Mouse (Mus musculus) urinary bladder, adult 2 months (tissue): Measurements from ENCODE around the gene Tpd52l2. TPM values are rescaled to one million over a fixed set of nuclear protein-coding genes. Genes with fewer than 3 reads are reported as not detected.
A peak's percentile ranks its signal among the peaks of the same experiment; 100 is the strongest.

Experiments used
- DNase-seq: peaks from one replicate; pipeline ENCODE4 v3.0.0; 2022; ENCODE audit warnings: low spot score
- polyA plus RNA-seq: library from polyadenylated mRNA; depleted of rRNA; stranded (reverse); fragments of >200 nt; gene quantifications from 2 replicates; pipeline ENCODE4 v1.2.3, GENCODE M21; 2012; rRNA removed

The Tpd52l2 gene
- 118 and 128 TPM in 2 replicates for polyA plus RNA-seq

DNA sequence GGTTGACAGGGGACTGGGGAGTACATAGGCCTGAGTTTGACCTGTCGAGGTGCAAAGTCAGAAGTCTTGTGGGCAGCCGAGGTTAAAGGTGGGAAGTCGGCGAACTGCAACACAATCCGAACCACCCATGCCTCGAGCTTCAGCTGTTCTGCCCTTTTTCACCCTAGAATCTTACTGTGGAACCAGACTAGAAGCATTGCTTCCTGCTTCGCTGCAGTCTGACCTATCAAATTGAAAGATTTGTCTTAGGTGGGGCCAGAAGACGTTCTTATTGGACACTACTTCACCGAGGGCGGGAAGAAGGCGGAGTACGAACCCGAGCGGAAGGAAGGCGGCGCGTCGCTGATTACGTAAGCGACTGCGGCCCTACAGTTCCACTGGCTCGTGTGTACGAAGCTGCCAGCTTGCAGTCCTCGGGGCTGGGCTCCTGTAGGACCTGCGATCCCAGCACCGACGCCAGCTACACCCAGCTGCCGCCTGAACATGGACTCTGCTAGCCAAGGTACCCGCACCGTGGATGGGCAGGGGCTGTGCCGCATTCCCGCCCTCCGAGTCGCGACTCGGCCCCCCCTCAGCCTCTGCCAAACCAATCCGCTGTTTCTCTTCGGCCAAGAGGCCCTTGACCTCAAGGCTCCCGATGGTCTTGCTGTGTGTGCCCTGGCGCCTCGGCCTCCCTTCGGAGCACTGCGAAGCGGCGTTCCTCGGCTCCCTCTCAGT is at the start of gene Tpd52l2:
Tpd52l2 (plus strand) TSS at position 312 of the 717 bp plus-strand sequence.
- peak; percentile 68 for DNase-seq

DNA sequence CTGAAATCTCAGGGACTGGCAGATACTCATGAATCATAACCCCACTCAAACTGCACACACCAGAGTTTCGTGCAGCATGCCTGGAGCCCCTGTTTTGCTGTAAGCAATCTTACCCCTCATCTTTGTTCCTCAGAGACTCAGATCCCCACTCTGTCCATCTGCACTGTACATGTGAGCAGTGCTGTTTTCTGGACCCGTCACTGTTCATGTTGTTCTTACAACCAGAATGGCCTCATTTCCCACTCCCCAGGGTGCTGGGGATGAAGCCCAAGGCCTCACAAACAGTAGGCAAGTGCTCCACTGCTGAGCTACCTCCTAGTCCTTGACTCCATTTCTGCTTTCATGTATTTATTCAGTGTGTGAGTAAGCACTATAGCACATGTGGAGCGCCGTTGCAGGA is 44.8 kb upstream of the Tpd52l2 start:
- DNase-seq, result no peak

DNA sequence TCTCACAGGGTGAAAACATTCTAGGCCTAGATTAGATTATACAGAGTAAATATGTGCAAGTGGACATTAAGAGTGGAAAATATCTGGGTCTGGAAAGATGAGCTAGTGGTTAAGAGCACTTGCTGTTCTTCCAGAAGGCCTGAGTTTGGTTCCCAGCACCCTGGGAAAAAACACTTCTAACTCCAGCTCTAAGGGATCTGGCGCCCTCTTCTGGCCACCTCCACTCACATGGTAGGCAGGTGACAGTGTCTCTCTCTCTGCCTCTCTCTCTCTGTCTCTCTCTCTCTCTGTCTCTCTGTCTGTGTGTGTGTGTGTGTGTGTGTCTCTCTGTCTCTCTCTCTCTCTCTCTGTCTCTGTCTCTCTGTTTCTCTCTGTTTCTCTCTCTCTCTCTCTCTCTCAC is 43.7 kb upstream of the Tpd52l2 start:
- no peak for DNase-seq

DNA sequence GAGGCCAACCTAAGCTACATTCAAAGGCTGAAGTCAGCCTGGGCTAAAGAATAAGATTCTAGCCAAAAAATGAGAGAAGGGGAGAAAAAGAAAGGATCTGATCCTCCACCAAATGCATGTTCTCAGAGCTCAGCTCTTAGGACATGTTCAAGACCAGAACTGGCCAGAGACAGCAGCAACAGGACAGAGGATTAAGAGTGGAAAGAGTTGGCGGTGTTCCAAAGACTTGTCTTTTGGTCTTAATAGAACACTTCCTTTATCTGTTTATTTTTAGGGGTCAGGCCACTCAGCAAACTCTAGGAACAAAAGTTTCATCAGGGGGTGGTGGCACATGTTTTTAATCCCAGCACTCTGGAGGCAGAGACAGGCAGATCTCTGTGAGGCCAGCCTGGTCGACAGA is 41.0 kb upstream of the Tpd52l2 start:
- DNase-seq, result no peak

DNA sequence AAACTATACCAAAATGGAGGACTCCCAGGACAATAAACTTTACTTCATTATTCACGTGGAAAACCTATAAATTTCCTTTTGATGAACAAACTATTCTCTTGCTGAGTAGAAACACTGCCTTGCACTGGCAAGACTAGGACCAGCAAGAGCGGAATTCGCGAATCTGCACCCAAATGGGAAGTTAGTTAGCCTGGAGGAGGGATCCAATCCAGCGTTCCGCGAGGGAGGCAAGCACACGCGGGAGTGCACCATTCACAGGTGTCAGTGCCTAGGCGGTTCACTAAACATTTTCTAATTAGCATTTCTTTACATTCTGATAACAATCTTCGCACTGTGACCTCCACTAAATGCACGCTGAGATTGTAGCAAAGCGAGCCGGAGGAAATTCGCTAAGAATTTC is 39.1 kb upstream of the Tpd52l2 start:
- DNase-seq, result no peak

DNA sequence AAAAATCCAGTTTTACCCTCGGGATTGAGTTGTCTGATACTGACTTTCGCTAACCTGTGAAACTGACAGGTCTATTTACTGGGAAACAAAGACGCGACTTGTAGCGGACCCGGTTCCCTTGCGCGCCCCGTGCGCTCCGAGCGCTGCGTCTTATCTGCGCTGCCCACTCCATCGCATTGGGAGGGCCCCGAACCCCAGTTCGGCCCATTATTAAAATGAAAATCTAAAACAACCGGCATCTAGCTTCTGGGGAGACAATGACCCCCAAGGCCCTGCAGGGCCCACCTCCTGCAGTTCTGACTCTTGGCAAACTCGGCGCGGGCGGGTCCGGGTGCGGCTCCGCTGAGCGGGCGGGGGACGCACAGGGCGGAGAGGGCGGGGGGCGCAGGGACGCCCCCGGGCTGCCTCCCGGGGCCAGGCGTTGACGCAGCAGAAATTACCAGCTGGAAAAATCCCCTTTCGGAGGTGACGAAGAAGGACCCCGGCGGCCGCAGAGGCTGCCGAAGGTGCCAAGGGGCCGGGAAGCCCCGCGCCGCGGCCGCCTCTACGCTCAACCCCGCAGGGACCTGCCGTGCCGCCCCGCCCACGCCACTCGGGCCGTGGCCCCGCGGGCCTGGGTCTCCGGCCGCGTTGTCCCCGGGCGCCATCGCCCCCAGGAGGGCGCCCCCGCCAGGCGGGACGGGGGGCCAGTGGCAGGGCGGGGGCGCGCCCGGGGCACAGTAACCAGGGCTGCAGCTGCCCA is 38.4 kb upstream of the Tpd52l2 start:
- DNase-seq, result peak; percentile 33

DNA sequence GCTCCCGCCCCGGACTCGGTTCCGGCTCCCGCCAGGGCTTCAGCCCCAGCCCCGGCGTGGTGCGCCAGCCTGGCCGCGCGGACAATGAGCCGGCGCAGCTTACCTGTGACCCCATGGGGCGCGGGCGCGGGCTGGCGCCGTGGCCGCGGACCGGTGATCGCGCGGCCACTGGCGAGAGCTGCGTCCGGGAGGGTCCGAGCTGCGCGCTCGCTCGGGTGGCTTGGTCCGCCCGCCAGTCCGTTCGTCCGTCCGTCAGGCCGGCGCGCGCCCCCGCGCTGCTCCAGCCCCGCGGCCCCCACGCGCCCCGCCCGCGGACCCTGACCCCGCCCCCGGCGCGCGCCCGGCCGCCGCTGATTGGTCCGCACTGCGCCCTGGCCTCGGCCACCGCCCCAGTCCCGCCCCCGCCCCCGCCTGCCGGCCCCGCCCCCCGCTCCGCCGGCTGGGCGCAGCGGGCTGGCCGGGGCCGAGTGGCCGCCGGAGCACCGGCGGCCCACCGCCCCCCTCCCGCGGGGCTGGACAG is 37.7 kb upstream of the Tpd52l2 start, which contains the start of gene Zbtb46:
Zbtb46 (minus strand) TSS at position 274 of the 520 bp plus-strand sequence.
- DNase-seq, result peak; percentile 84

DNA sequence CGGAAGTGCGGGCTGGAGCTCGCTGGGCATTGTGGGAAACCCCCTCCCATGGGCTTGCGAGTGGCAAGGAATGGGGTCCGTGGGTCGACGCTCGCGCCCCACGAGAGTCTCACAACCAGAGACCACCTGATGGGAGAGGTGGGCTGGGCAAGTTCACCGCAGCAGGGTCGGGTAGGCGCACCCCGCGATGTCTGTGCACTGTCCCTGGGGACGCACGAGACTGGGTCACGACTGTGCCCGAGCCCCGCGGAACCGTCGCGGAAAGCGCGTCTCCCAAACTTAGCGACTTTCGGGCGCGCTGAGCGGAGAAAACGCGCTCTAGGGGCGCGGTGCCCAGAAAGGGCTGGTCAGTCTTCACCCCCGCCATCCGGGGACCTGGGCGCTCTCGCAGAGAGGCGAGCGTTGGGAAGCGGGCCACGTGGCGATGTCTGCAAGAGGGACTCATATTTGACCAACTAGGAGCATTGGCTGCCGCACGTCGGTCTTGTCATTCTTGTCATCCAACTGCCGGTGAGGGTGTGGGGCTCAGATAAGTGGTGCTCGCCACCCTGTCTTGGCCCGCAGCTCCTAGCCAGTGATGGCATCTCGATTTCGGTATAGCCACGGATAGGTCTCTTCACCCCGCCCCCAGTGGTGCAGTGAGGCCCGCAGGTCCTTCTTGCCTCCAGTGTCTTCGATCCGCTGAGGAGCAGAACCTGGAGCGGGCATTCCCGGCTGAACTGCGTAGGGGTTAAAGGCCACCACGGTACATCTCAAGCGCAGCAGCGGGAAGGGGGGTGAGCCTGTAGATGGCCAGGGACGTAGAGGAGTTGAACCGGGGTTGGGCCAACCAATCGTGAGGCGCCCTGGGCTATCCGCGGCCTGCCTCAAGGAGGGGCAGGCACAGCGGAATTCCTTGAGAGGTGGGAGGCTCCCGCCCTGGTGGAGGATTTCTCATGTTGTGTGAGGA is 37.0 kb upstream of the Tpd52l2 start:
- peak; percentile 45 for DNase-seq

DNA sequence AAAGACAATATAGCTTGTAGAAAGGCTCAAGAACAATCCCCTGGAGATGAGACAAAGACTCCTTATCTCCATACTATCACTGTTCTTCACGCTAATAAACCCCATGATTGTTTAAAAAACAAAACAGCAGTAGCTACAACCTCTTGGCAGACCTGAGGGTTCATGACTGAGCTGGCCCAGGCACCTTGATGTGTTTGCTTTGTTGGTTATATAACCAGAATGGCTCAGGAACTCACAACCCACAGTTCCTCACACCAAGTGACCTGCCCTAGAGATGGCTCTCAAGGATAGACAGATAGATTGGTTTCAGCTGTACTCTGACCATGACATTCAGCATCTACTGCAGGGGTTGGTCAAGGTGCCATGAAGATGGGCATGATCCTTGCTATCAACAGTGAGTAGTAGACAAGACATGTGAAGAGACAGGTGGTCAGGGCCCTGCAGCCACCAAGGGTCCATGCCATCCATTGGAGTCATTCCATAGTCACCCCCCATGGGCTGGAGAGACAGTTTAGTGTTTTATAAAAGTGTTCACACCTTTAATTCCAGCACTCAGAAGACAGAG is 35.3 kb upstream of the Tpd52l2 start:
- DNase-seq, result no peak

DNA sequence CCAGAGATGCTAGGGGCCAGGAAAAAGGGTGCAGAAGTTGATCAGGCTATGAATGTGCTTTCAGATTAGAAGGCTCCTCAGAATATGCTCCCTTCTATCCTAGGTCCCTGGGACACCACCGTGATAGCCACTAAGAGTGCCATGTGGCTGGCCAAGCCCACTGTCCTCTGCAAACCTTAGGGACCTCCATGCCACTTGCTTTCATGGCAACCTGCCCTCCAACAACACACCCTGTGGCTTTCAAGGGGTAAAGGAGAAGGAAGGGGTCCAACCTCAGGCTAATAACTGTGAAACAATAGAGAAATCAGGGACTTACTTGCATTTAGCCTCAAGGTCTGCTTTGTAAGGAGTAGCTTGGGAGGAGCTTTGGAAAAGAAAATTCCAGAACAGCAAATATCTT is 34.3 kb upstream of the Tpd52l2 start:
- no peak for DNase-seq

DNA sequence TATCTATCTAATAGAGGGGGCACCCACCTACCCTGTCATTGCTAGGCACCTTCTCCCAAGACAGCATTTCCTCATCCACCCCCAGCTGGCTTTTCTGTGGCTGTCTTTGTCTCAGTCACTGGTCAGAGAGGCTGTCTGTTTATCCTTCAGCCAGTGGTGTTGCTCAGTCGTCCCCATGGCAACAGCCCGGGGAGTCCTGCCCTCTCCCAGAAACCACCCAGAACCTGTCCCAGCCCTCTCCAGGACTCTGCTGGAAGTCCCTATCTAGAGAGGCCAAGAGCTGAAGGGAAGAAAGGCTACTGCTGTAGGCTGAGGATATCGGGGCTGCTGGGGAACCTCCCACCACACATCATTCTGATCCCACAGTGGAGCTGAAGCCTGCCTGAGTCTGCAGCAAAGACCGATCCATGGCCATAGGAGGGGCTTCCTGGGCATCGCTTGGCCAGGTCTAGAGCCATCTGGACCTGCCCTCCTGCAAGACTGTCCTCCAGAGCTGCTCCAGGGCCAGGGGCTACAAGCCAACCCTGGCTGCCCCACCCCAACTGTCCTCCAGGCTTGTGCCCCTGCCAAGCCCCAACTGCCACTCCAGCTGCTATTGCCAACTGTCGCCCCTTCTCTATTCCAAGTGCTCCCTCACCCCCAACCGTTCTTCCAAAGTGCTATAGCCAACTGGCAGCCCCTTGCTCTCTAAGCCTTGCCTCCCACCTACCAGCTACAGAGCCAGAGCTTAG is 33.8 kb upstream of the Tpd52l2 start:
- no peak for DNase-seq

DNA sequence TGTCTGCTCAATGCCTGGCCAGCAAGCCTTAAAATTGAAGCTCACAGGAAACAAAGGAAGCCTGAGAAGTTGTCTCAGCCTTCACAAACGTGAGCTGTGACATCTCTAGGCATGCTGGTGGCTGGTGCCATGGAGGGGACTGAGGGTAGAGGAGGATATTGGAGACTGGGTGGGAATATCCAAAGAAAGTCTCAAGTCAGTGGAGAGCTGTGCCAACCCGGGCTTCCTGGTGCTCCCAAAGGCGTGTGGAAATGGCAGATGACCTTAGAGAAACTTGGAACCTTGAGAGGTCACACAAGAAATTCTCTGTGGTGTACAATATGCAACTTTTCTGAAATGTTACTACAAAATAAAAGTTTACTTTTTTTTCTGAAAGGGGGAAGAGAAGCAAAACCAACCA is 31.5 kb upstream of the Tpd52l2 start:
- DNase-seq, result no peak

DNA sequence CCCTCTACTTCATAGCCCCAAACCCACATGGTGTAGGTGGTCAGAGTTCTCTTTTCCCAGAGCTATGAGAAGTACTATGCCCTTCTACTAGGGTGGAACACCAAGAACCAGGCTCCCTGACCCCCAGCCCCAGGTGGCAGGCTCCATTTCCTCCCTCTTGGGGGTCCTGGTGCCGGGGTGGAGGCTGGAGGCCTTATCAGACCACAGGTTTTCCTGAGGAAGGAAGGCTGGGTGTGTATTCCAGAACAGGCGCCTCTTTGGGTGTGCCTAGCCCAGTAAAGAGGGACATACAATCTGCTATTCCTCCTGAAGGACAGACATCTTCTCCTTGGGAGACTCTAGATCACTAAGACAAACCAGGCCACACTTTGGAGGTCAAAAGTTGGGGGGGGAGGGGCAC is 26.7 kb upstream of the Tpd52l2 start:
- no peak for DNase-seq

DNA sequence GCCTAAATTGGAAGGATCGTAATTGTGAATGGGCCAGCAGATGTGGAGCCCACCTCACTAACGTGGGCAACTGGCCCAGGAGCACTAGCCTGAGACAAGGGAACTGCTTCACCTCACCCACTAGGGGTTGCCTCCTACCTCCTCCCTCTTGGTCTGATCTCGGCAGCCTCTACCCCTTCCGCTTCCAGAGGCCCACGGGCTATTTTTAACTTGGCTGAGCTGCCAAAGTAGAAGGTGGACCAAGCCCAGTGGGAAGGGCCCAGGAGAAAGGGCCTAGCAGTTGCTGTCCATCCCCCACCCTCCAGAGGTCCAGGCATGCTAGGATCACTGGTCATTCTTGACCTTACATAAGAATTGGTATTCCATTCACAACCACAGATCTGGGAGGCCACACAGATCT is 25.7 kb upstream of the Tpd52l2 start:
- no peak for DNase-seq

DNA sequence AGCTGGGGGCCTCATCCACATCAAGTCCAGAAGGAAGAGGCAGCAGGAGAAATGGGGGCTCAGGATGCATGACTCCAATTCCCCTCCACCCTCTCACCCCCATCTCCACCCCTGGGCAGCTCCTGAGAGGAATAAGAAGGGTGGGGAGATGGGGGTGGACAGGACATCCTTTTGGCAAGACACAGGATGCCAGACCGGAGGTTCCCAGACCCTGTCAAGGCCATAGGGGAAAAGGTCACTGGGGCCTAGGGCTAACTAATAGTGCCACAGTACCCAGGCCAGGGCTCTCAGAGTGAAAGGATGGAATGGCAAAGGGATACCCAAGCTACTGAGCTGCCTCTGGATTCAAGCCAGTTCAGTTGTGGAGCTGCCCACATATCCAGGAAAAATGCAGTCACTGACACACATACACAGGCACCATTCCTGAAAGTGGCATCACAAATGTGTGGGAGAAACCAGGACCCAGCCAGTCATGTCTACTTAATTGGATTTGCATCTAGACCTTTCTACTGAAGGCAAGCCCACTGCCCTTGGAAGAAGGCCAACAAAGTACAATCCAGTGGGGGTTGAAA is 24.6 kb upstream of the Tpd52l2 start:
- no peak for DNase-seq

DNA sequence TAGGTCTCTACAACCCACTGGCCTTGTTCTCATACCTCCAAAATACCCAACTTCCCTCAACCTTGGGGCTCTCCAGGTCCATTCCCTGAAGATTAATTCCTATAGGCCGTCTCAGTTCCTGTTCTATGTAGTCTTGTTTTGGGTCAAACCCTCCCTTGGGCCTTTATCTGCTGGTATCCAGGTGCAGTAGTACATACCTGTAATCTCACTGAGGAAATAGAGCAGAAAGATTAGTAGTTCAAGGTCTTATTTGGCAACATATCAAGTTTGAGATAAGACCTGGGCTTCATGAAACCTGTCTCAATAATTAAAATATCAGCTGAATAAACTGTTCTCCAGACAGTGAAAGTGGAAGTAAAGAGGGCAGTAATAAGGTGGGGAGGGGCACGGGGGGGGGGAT is 13.8 kb upstream of the Tpd52l2 start:
- no peak for DNase-seq

DNA sequence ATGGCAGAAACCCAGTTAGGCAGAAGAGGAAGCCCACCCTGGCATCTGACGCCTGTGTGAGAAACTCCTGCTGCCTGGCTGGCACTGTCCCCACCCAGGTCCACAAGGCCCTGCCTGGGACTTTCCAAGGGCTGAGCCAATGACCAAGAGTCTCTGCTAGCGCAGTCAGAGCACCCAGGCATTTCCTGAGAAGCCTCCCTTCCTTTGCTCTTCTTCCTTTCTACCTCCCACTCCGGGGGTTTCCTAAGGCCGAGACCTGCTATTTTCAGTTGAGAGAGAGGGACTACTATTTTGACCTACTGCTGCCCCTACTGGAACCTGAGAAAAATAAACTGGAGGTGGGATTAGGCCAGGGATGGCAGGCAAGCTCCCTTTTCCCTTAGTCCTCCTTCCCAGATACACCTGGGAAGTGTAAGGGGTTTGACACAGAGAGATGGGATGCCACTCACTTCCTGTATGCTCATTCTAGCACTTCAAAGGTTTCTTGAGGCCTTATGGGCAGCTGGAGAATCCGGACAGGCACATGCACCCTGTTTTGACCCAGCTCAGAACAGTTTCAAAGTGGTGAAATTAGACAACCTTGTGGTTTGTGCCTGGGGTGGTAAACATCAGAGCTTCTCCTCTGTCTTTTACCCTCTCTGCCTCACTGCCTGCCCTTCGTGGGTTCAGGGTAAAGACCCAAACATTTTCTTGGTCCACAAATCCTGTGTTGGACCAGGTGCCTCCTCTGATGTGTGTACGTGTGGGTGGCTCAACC is 13.2 kb upstream of the Tpd52l2 start:
- no peak for DNase-seq

DNA sequence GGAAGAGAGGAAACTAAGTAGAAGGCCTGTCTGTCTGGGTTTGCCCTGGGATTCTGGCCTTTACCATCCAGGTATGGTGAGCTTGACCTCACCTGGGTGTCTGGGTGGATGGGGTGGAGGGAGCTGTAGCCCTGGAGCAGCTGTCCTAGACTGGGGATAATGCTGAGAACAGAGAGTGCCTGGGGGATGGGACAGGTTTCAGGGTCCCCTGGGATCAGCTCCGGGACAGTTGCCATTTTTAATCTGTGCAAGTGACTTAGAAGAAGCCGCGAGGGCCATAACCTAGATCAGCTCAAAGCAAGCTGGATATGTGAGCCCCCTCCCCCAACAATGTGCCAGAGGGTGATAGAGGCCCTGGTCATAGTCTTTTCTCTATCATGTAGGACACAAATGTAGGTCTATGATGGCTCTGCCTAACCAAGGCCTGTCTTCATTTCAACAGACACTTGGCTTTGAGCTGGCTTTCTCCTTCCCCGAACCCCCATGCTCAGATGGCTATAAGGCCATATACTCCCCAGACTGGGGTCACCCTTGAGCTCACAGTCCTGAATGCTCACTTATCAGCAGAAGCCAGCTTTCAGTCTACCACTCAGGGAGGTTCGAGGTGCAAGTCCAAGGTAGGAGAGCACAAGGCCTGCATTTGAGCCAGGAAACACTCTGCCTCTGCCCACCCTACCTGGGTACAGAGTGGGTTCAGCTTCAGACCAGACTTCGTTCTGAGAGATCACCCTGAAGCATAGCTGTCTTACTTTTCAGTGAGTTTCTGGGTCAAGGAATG is 12.3 kb upstream of the Tpd52l2 start:
- DNase-seq, result no peak

DNA sequence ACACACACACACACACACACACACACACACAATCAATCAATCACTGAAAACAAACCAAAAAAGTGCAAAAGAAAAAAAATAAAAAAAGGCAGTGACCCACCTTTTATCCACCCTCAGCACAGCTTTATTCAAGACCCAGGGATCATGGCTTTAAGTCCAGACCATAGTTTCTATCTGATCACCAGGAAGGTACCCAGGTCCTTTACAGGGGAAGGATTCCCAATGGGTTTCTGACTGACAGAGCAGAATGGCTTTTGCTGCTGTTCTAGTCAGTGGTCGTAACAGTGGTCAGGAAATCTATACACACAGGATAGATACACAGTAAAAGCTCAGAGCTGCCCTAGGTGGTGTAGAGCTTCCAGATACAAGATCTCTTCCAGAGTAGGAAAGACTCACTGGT is 11.2 kb upstream of the Tpd52l2 start:
- no peak for DNase-seq
